Mouse (Mus musculus) retina, postnatal 7 days (tissue): ENCODE measurements at regions not wholly inside any gene's neighbourhood (a gene's known extent, or its start where the extent isn't known, plus 50 kb on each side); places are given as distances from the start of the nearest gene placed in this dataset.

ENCODE experiments used
- DNase-seq: peaks from one replicate; pipeline ENCODE4 v3.0.0-alpha.2; 2012; ENCODE audit warnings: low read depth, low spot score

GRCm38 (mm10) chr8:89658998-89659944 is 615.3 kb upstream of the Sall1 start:
- no peak for DNase-seq

GRCm38 (mm10) chr8:89655369-89655768 is 611.4 kb upstream of the Sall1 start:
- no peak for DNase-seq

- DNase-seq, result no peak
Measured at GRCm38 (mm10) chr8:89649207-89649890, 605.4 kb upstream of the Sall1 start.

- no peak for DNase-seq
Measured at GRCm38 (mm10) chr8:89646946-89647345, 603.0 kb upstream of the Sall1 start.

- DNase-seq, result no peak
Measured at GRCm38 (mm10) chr8:89641339-89641738, 597.4 kb upstream of the Sall1 start.

- DNase-seq, result no peak
Measured at GRCm38 (mm10) chr8:89634864-89635263, 590.9 kb upstream of the Sall1 start.

GRCm38 (mm10) chr8:89632304-89632703 is 588.3 kb upstream of the Sall1 start:
- no peak for DNase-seq

- no peak for DNase-seq
Measured at GRCm38 (mm10) chr8:89630540-89630939, 586.6 kb upstream of the Sall1 start.

- DNase-seq, result no peak
Measured at GRCm38 (mm10) chr8:89618089-89618488, 574.1 kb upstream of the Sall1 start.

- no peak for DNase-seq
Measured at GRCm38 (mm10) chr8:89615863-89616558, 572.0 kb upstream of the Sall1 start.

- no peak for DNase-seq
Measured at GRCm38 (mm10) chr8:89609074-89609473, 565.1 kb upstream of the Sall1 start.

- DNase-seq, result no peak
Measured at GRCm38 (mm10) chr8:89605905-89606468, 562.0 kb upstream of the Sall1 start.

GRCm38 (mm10) chr8:89604461-89604860 is 560.5 kb upstream of the Sall1 start:
- DNase-seq, result no peak

GRCm38 (mm10) chr8:89596380-89596779 is 552.4 kb upstream of the Sall1 start:
- DNase-seq, result no peak

- DNase-seq, result no peak
Measured at GRCm38 (mm10) chr8:89583091-89583490, 539.1 kb upstream of the Sall1 start.

GRCm38 (mm10) chr8:89582566-89582965 is 538.6 kb upstream of the Sall1 start:
- DNase-seq, result no peak

- DNase-seq, result peak; percentile 66
Measured at GRCm38 (mm10) chr8:89571816-89572215, 527.9 kb upstream of the Sall1 start.

GRCm38 (mm10) chr8:89570639-89571325 is 526.8 kb upstream of the Sall1 start:
- DNase-seq, result no peak

- DNase-seq, result no peak
Measured at GRCm38 (mm10) chr8:89569406-89569805, 525.4 kb upstream of the Sall1 start.

- DNase-seq, result no peak
Measured at GRCm38 (mm10) chr8:89568641-89569040, 524.7 kb upstream of the Sall1 start.

GRCm38 (mm10) chr8:89566986-89567385 is 523.0 kb upstream of the Sall1 start:
- DNase-seq, result no peak
